Mouse (Mus musculus): ENCODE measurements at regions not wholly inside any gene's neighbourhood (a gene's known extent, or its start where the extent isn't known, plus 50 kb on each side); places are given as distances from the start of the nearest gene placed in this dataset.

GRCm38 (mm10) chr9:43984181-43985062 lies 58.8 kb upstream of the Thy1 start:
- H3K36me3 ChIP-seq (ENCODE audit: insufficient read depth, low read length): no peaks in the 10 kb centered on the region
- no peak overlapping the region for H3K4me2 ChIP-seq (replicated peaks; ENCODE audit: low read depth, low read length)
- no peak overlapping the region for H3K4me3 ChIP-seq (ENCODE audit: low read length)
- 39% methylated on average over 8 of the region's 8 CpGs for WGBS
- no peak overlapping the region for H3K9ac ChIP-seq (replicated peaks; ENCODE audit: low read length)
- no peaks in the 10 kb centered on the region for H3K27me3 ChIP-seq (ENCODE audit: insufficient read depth, low read length)
- peak; percentile 57; the same call in 1 of the 2 replicates for ATAC-seq (ENCODE audit: low FRiP score, low TSS enrichment)
- H3K9me3 ChIP-seq (ENCODE audit: low read length): no peaks in the 10 kb centered on the region
- H3K4me1 ChIP-seq (ENCODE audit: insufficient read depth, low read length): peaks cover 9% of the 10 kb centered on the region
- no peak overlapping the region for H3K27ac ChIP-seq (ENCODE audit: low read length)

- no peaks in the 10 kb centered on the region for H3K36me3 ChIP-seq (ENCODE audit: insufficient read depth, low read length)
- no peak overlapping the region for H3K4me2 ChIP-seq (replicated peaks; ENCODE audit: low read depth, low read length)
- H3K9ac ChIP-seq (replicated peaks; ENCODE audit: low read length): no peak overlapping the region
- H3K4me3 ChIP-seq (ENCODE audit: low read length): no peak overlapping the region
- peaks cover 24% of the 10 kb centered on the region for H3K4me1 ChIP-seq (ENCODE audit: insufficient read depth, low read length)
- no peaks in the 10 kb centered on the region for H3K9me3 ChIP-seq (ENCODE audit: low read length)
- ATAC-seq (ENCODE audit: low FRiP score, low TSS enrichment): no peak
- H3K27ac ChIP-seq (ENCODE audit: low read length): no peak overlapping the region
- no peaks in the 10 kb centered on the region for H3K27me3 ChIP-seq (ENCODE audit: insufficient read depth, low read length)
- 88% methylated on average over 6 of the region's 6 CpGs for WGBS
These were observed 55.2 kb upstream of the Thy1 start for GRCm38 (mm10) chr9:43987957-43988356.

- Histone ChIP-seq H3K4me1 (ENCODE audit: insufficient read depth, low read length) (peaks cover 36% of the 10 kb centered on the region), H3K4me2 (replicated peaks; ENCODE audit: low read depth, low read length) (no peak overlapping the region), H3K36me3 (ENCODE audit: insufficient read depth, low read length) (no peaks in the 10 kb centered on the region), H3K9ac (replicated peaks; ENCODE audit: low read length) (no peak overlapping the region), H3K4me3 (ENCODE audit: low read length) (no peak overlapping the region), H3K27me3 (ENCODE audit: insufficient read depth, low read length) (no peaks in the 10 kb centered on the region), H3K9me3 (ENCODE audit: low read length) (no peaks in the 10 kb centered on the region), H3K27ac (ENCODE audit: low read length) (peak overlapping the region; percentile 40)
- no peak for ATAC-seq (ENCODE audit: low FRiP score, low TSS enrichment)
- WGBS: 35% methylated on average over 13 of the region's 13 CpGs
These were observed 54.0 kb upstream of the Thy1 start for GRCm38 (mm10) chr9:43988981-43989860.

GRCm38 (mm10) chr9:43990124-43990523 lies 53.1 kb upstream of the Thy1 start:
- ATAC-seq (ENCODE audit: low FRiP score, low TSS enrichment): no peak
- 65% methylated on average over 11 of the region's 11 CpGs for WGBS
- H3K27me3 ChIP-seq (ENCODE audit: insufficient read depth, low read length): no peaks in the 10 kb centered on the region
- H3K27ac ChIP-seq (ENCODE audit: low read length): peak overlapping the region; percentile 40
- peaks cover 40% of the 10 kb centered on the region for H3K4me1 ChIP-seq (ENCODE audit: insufficient read depth, low read length)
- no peaks in the 10 kb centered on the region for H3K36me3 ChIP-seq (ENCODE audit: insufficient read depth, low read length)
- no peaks in the 10 kb centered on the region for H3K9me3 ChIP-seq (ENCODE audit: low read length)
- no peak overlapping the region for H3K4me3 ChIP-seq (ENCODE audit: low read length)
- no peak overlapping the region for H3K4me2 ChIP-seq (replicated peaks; ENCODE audit: low read depth, low read length)
- no peak overlapping the region for H3K9ac ChIP-seq (replicated peaks; ENCODE audit: low read length)

GRCm38 (mm10) chr9:43993221-43993976 lies 49.8 kb upstream of the Thy1 start:
- no peak overlapping the region for H3K4me3 ChIP-seq (ENCODE audit: low read length)
- no peaks in the 10 kb centered on the region for H3K9me3 ChIP-seq (ENCODE audit: low read length)
- H3K4me1 ChIP-seq (ENCODE audit: insufficient read depth, low read length): peaks cover 40% of the 10 kb centered on the region
- no peaks in the 10 kb centered on the region for H3K27me3 ChIP-seq (ENCODE audit: insufficient read depth, low read length)
- peak overlapping the region; percentile 73 for H3K27ac ChIP-seq (ENCODE audit: low read length)
- ATAC-seq (ENCODE audit: low FRiP score, low TSS enrichment): peak; percentile 91
- H3K9ac ChIP-seq (replicated peaks; ENCODE audit: low read length): no peak overlapping the region
- peak overlapping the region; percentile 27 for H3K4me2 ChIP-seq (replicated peaks; ENCODE audit: low read depth, low read length)
- 4% methylated on average over 9 of the region's 9 CpGs for WGBS
- no peaks in the 10 kb centered on the region for H3K36me3 ChIP-seq (ENCODE audit: insufficient read depth, low read length)
